Mouse (Mus musculus): ENCODE data around the gene Arih2. TPM values are rescaled to one million over a fixed set of nuclear protein-coding genes. Genes with fewer than 3 reads are reported as not detected.
A peak's percentile ranks its signal among the peaks of the same experiment; 100 is the strongest.
"Not testable (repeated sequence)": the region's sequence is repeated elsewhere in the genome, so short reads cannot be mapped to it uniquely, and the experiment has no call there.

The Arih2 gene
- polyA plus RNA-seq, 1 experiment: 49.0 TPM

- no peak for TF ChIP-seq POLR2A (IDR thresholded peaks at IDR 0.05; ENCODE audit: borderline replicate concordance, extremely low read depth, insufficient read depth, insufficient read length, poor library complexity, severe bottlenecking)
- no peak for TF ChIP-seq CTCF (IDR thresholded peaks at IDR 0.05; ENCODE audit: borderline replicate concordance, extremely low read depth, insufficient read depth, insufficient read length)
- DNase-seq (ENCODE audit: low read depth): peak; percentile 0
Observed at GRCm38 (mm10) chr9:108648166-108648565, 1.0 kb downstream of the Arih2 start.

DNA sequence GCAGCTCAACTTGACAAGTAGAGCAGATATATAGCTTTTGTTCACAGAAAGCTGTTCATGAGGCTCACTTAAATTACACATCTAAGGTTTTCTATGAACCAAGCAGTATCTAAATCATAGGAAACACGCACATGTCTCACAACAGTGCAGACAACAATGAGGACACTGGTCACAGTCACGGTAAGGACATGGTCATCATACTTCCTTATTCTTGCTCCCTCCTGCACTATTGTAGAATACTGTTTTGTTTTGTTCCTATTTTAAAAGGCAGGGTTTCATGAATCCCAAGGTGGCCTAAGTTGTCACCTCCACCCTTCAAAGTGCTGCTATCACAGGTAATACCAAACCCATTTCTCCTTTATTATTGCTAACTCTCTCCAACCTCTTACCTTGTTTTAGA lies 9.4 kb downstream of the Arih2 start:
- no peak for TF ChIP-seq POLR2A (IDR thresholded peaks at IDR 0.05; ENCODE audit: borderline replicate concordance, extremely low read depth, insufficient read depth, insufficient read length, poor library complexity, severe bottlenecking)
- no peak for TF ChIP-seq CTCF (IDR thresholded peaks at IDR 0.05; ENCODE audit: borderline replicate concordance, extremely low read depth, insufficient read depth, insufficient read length)
- no peak for DNase-seq (ENCODE audit: low read depth)

- DNase-seq (ENCODE audit: low read depth): no peak
- TF ChIP-seq CTCF (IDR thresholded peaks at IDR 0.05; ENCODE audit: borderline replicate concordance, extremely low read depth, insufficient read depth, insufficient read length) (no peak), POLR2A (IDR thresholded peaks at IDR 0.05; ENCODE audit: borderline replicate concordance, extremely low read depth, insufficient read depth, insufficient read length, poor library complexity, severe bottlenecking) (no peak)
Observed at GRCm38 (mm10) chr9:108635415-108635814, 13.8 kb downstream of the Arih2 start.

GRCm38 (mm10) chr9:108633846-108634245 lies 15.3 kb downstream of the Arih2 start:
- no peak for TF ChIP-seq CTCF (IDR thresholded peaks at IDR 0.05; ENCODE audit: borderline replicate concordance, extremely low read depth, insufficient read depth, insufficient read length)
- TF ChIP-seq POLR2A (IDR thresholded peaks at IDR 0.05; ENCODE audit: borderline replicate concordance, extremely low read depth, insufficient read depth, insufficient read length, poor library complexity, severe bottlenecking): no peak
- no peak for DNase-seq (ENCODE audit: low read depth)

DNA sequence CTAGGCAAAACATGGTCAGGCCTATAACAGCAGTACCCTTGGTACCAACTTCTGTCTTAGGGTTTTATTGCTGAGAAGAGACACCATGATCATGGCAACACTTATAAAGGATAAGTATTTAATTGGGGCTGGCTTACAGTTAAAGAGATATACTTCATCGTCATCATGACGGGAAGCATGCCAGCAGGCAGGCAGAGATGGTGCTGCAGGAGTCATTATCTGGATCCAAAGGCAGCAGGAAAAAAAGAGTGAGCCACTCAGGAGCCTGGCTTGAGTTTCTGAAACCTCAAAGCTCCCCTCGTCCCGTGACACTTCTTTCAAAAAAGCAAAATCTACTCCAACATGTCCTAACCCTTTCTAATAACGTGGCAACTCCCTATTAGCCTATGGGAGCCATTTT lies 16.8 kb downstream of the Arih2 start:
- DNase-seq (ENCODE audit: low read depth): no peak
- no peak for TF ChIP-seq CTCF (IDR thresholded peaks at IDR 0.05; ENCODE audit: borderline replicate concordance, extremely low read depth, insufficient read depth, insufficient read length)
- no peak for TF ChIP-seq POLR2A (IDR thresholded peaks at IDR 0.05; ENCODE audit: borderline replicate concordance, extremely low read depth, insufficient read depth, insufficient read length, poor library complexity, severe bottlenecking)

DNA sequence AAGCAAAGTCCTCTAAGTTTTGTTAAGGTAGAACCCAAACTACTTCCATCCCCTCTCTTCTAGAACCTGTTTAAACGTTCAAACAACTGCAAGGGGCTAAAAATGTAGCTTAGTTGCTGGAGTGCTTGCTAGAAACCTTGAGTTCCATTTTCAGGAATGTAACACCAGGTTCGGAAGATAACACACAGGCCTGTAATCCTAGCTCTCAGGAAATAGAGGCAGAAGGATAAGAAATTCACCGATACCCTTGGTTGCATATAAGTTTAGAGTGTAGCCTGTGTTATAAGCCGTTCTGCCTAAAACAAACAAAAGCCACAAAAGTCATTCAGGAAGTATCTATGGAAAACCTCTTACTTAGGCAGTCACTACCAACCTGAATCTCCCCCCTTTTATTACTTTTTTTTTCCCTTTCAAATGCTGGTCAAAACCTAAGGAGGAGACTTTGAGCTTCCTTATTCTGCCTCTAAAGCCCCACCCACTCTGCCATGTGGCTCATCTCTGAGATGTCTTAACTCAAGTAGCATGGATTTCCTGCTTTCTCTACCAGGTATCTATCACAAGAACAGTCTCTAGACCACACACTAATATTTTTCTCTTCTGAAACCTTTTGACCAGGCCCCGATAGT lies 17.4 kb downstream of the Arih2 start:
- no peak for DNase-seq (ENCODE audit: low read depth)
- TF ChIP-seq CTCF (IDR thresholded peaks at IDR 0.05; ENCODE audit: borderline replicate concordance, extremely low read depth, insufficient read depth, insufficient read length) (no peak), POLR2A (IDR thresholded peaks at IDR 0.05; ENCODE audit: borderline replicate concordance, extremely low read depth, insufficient read depth, insufficient read length, poor library complexity, severe bottlenecking) (no peak)

DNA sequence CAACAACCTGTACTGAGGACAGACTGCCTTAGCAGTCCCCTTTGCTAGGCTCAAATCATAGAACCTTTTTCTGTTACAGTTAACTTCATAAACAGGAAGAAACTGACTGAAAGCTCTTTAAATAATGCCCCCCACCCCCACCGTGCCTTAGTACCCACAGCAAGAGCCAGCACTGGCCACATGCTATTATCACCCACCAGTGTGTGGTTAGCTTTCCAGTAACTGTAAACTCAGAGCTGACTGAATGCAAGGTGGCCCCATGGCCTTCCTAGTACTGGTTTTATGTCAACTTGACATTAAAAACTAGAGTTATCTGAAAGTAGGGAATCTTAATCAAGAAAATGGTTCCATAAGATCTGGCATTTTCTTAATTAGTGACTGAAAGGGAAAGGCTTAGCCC lies 18.5 kb downstream of the Arih2 start:
- no peak for TF ChIP-seq POLR2A (IDR thresholded peaks at IDR 0.05; ENCODE audit: borderline replicate concordance, extremely low read depth, insufficient read depth, insufficient read length, poor library complexity, severe bottlenecking)
- no peak for TF ChIP-seq CTCF (IDR thresholded peaks at IDR 0.05; ENCODE audit: borderline replicate concordance, extremely low read depth, insufficient read depth, insufficient read length)
- DNase-seq (ENCODE audit: low read depth): no peak

GRCm38 (mm10) chr9:108628141-108628540 lies 21.0 kb downstream of the Arih2 start:
- TF ChIP-seq CTCF (IDR thresholded peaks at IDR 0.05; ENCODE audit: borderline replicate concordance, extremely low read depth, insufficient read depth, insufficient read length) (no peak), POLR2A (IDR thresholded peaks at IDR 0.05; ENCODE audit: borderline replicate concordance, extremely low read depth, insufficient read depth, insufficient read length, poor library complexity, severe bottlenecking) (no peak)
- DNase-seq (ENCODE audit: low read depth): no peak

DNA sequence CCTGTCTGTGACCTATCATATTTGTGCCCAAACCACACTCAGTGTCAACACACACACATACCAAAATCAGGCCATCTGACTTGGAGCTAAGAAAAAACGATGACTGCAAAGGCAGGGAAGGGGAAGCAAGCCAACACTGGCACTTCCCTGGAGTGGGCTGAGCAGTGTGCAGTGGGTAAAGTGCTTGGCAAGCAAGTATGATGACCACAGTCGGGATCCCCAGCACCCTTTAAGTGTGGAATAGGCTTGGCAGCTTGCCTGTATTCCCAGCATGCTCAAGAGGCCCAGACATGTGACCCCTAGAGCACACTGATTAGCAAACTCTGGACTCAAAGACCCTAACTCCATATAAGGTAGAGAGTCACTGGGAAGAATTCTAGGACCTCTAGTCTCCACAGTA lies 22.7 kb downstream of the Arih2 start:
- peak; percentile 9 for DNase-seq (ENCODE audit: low read depth)
- TF ChIP-seq CTCF (IDR thresholded peaks at IDR 0.05; ENCODE audit: borderline replicate concordance, extremely low read depth, insufficient read depth, insufficient read length) (no peak), POLR2A (IDR thresholded peaks at IDR 0.05; ENCODE audit: borderline replicate concordance, extremely low read depth, insufficient read depth, insufficient read length, poor library complexity, severe bottlenecking) (no peak)

GRCm38 (mm10) chr9:108617301-108617700 lies 31.9 kb downstream of the Arih2 start:
- TF ChIP-seq POLR2A (IDR thresholded peaks at IDR 0.05; ENCODE audit: borderline replicate concordance, extremely low read depth, insufficient read depth, insufficient read length, poor library complexity, severe bottlenecking) (no peak), CTCF (IDR thresholded peaks at IDR 0.05; ENCODE audit: borderline replicate concordance, extremely low read depth, insufficient read depth, insufficient read length) (no peak)
- DNase-seq (ENCODE audit: low read depth): no peak

DNA sequence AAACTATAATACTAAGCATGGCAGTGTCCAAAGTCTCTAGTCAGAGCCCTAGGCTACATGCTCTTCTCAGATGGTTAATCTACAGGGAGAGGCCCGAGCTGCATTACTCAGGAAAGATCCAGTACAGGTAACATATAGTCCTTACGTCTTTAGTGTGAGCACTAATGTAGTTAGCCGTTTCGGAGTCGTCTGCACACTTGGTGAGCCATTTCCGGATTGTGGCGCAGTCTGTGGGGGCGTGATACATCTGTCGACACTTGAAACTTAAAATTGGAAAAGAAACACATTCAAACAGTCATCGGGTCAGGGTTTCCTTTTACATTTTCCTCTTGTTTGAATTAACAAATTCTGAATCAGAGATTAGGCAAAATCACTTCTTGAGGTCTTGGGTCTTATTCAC lies 37.7 kb downstream of the Arih2 start:
- no peak for TF ChIP-seq CTCF (IDR thresholded peaks at IDR 0.05; ENCODE audit: borderline replicate concordance, extremely low read depth, insufficient read depth, insufficient read length)
- no peak for TF ChIP-seq POLR2A (IDR thresholded peaks at IDR 0.05; ENCODE audit: borderline replicate concordance, extremely low read depth, insufficient read depth, insufficient read length, poor library complexity, severe bottlenecking)
- DNase-seq (ENCODE audit: low read depth): no peak

DNA sequence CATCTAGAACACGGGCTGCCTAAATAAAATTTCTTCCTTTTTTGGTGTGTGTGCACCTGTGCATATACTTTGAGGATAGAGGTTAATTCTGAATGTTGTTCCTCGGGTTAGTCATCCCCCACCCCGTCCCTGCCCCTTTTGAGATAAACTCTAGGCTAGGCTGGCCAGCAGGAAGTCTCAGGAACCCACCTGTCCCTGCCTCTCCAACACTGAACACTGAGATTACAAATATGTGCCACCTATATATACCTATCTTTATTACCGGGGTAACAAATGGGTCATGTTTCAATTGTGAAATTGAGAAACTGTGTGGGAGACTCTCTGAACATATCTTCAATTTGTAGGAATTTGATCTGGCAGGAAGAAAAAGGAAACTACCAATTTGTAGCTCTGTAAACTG lies 40.3 kb downstream of the Arih2 start:
- DNase-seq (ENCODE audit: low read depth): no peak
- TF ChIP-seq POLR2A (IDR thresholded peaks at IDR 0.05; ENCODE audit: borderline replicate concordance, extremely low read depth, insufficient read depth, insufficient read length, poor library complexity, severe bottlenecking) (no peak), CTCF (IDR thresholded peaks at IDR 0.05; ENCODE audit: borderline replicate concordance, extremely low read depth, insufficient read depth, insufficient read length) (no peak)

- DNase-seq (ENCODE audit: low read depth): not testable (repeated sequence)
Observed at GRCm38 (mm10) chr9:108607929-108608328, 41.3 kb downstream of the Arih2 start.
